Mouse (Mus musculus) brain, embryonic 14.5 days (tissue): ENCODE data around the gene Twf1. TPM values are rescaled to one million over a fixed set of nuclear protein-coding genes. Genes with fewer than 3 reads are reported as not detected.

ENCODE experiments used
- DNase-seq: peaks from one replicate; pipeline ENCODE4 v3.0.0-alpha.2; 2011; ENCODE audit warnings: low read depth
- CTCF ChIP-seq: fragments of 200-500 bp; IDR thresholded peaks from 2 replicates; pipeline ENCODE4 v1.5.1; 2012; ENCODE audit warnings: inconsistent platforms, mild to moderate bottlenecking, moderate library complexity, borderline replicate concordance; ENCODE audit not compliant: insufficient read depth, insufficient read length; ENCODE audit errors: extremely low read depth
- POLR2A ChIP-seq: fragments of 200-500 bp; IDR thresholded peaks from 2 replicates; pipeline ENCODE4 v1.6.1; 2012; ENCODE audit warnings: mild to moderate bottlenecking, inconsistent platforms, borderline replicate concordance; ENCODE audit not compliant: poor library complexity, insufficient read depth, insufficient read length, severe bottlenecking; ENCODE audit errors: extremely low read depth
- polyA plus RNA-seq: library from polyadenylated mRNA; depleted of rRNA; stranded (reverse); fragments of >200 nt; gene quantifications from 2 replicates; pipeline ENCODE4 v1.2.3, GENCODE M21; 2012

Twf1 gene
- polyA plus RNA-seq, 1 experiment = 54.2 TPM

GRCm38 (mm10) chr15:94571501-94571900, 18.2 kb downstream of the Twf1 start:
- peak; percentile 28 for DNase-seq

GRCm38 (mm10) chr15:94568496-94569182, 21.1 kb downstream of the Twf1 start:
- no peak for DNase-seq
- TF ChIP-seq POLR2A = no peak
- TF ChIP-seq CTCF = no peak

More at GRCm38 (mm10) chr15:94571501-94571900, 18.2 kb downstream of the Twf1 start:
- TF ChIP-seq POLR2A = no peak
- no peak for TF ChIP-seq CTCF

GRCm38 (mm10) chr15:94565854-94566253, 23.8 kb downstream of the Twf1 start:
- no peak for DNase-seq
- no peak for TF ChIP-seq POLR2A

- DNase-seq = no peak
Observed at GRCm38 (mm10) chr15:94564909-94565308, 24.8 kb downstream of the Twf1 start.

GRCm38 (mm10) chr15:94558895-94559656, 30.6 kb downstream of the Twf1 start:
- no peak for TF ChIP-seq CTCF
- no peak for TF ChIP-seq POLR2A

More at GRCm38 (mm10) chr15:94564909-94565308, 24.8 kb downstream of the Twf1 start:
- TF ChIP-seq POLR2A = no peak

GRCm38 (mm10) chr15:94557442-94557841, 32.2 kb downstream of the Twf1 start:
- TF ChIP-seq POLR2A (no peak), CTCF (peak; percentile 97)
- DNase-seq = peak; percentile 90

More at GRCm38 (mm10) chr15:94558895-94559656, 30.6 kb downstream of the Twf1 start:
- DNase-seq = no peak

- no peak for DNase-seq
- TF ChIP-seq POLR2A (no peak), CTCF (no peak)
Observed at GRCm38 (mm10) chr15:94553536-94553935, 36.2 kb downstream of the Twf1 start.

- no peak for TF ChIP-seq CTCF
- no peak for TF ChIP-seq POLR2A
- DNase-seq = no peak
Observed at GRCm38 (mm10) chr15:94544844-94545243, 44.8 kb downstream of the Twf1 start.

- no peak for DNase-seq
- TF ChIP-seq POLR2A (no peak), CTCF (no peak)
Observed at GRCm38 (mm10) chr15:94544052-94544636, 45.5 kb downstream of the Twf1 start.

GRCm38 (mm10) chr15:94543409-94544051, 46.2 kb downstream of the Twf1 start, which contains the start of the genes Pus7l and Irak4:
TSS of gene Pus7l (minus strand) at chr15:94543547.
TSS of gene Irak4 (plus strand) at chr15:94543643.
- TF ChIP-seq POLR2A (no peak), CTCF (no peak)
- DNase-seq = peak; percentile 98

- TF ChIP-seq POLR2A = no peak
- TF ChIP-seq CTCF = no peak
- DNase-seq = no peak
Observed at GRCm38 (mm10) chr15:94542567-94543408, 46.9 kb downstream of the Twf1 start.

- TF ChIP-seq POLR2A (no peak), CTCF (no peak)
- DNase-seq = no peak
Observed at GRCm38 (mm10) chr15:94539296-94539695, 50.4 kb downstream of the Twf1 start.
